Mouse (Mus musculus): ENCODE data around the gene Chrnb1. TPM values are rescaled to one million over a fixed set of nuclear protein-coding genes. Genes with fewer than 3 reads are reported as not detected.
A peak's percentile ranks its signal among the peaks of the same experiment; 100 is the strongest.

The Chrnb1 gene
- 1.3 and 1.7 TPM in 2 replicates for polyA plus RNA-seq (2016; fragmentation: Nextera tagmentation; extraction: Ambion mirVana)

- ATAC-seq (ENCODE audit: low FRiP score, low read depth) = peak; percentile 92
- Histone ChIP-seq H3K9me3 (no peaks in the 10 kb centered on the region), H3K9ac (replicated peaks) (peak within 1 kb of the TSS; percentile 35; the same call in 1 of the 2 replicates), H3K36me3 (no peaks in the 10 kb centered on the region), H3K27me3 (peaks cover 44% of the 10 kb centered on the region), H3K27ac (replicated peaks) (no peak within 1 kb of the TSS; the same call in 1 of the 2 replicates), H3K4me2 (replicated peaks) (peak within 1 kb of the TSS; percentile 74), H3K4me3 (peak within 1 kb of the TSS; percentile 43), H3K4me1 (peaks cover 26% of the 10 kb centered on the region)
- 3% methylated on average over 52 of the region's 52 CpGs for WGBS
These were observed at the start of gene Chrnb1 for GRCm38 (mm10) chr11:69795168-69795982. TSS of gene Chrnb1 (minus strand) at chr11:69795943.

GRCm38 (mm10) chr11:69838714-69839104 lies 43.0 kb upstream of the Chrnb1 start:
- Histone ChIP-seq H3K27ac (replicated peaks) (peak overlapping the region; percentile 93), H3K4me2 (replicated peaks) (peak overlapping the region; percentile 96), H3K9me3 (no peaks in the 10 kb centered on the region), H3K36me3 (peaks cover 3% of the 10 kb centered on the region), H3K27me3 (peaks cover 3% of the 10 kb centered on the region), H3K4me1 (peaks cover 40% of the 10 kb centered on the region), H3K4me3 (peak overlapping the region; percentile 82), H3K9ac (replicated peaks) (peak overlapping the region; percentile 60)
- WGBS = 0% methylated on average over 7 of the region's 7 CpGs
- peak; percentile 3; the same call in 1 of the 2 replicates for ATAC-seq (ENCODE audit: low FRiP score, low read depth)

- ATAC-seq (ENCODE audit: low FRiP score, low read depth) = peak; percentile 86
- peak within 1 kb of the TSS; percentile 82 for H3K4me3 ChIP-seq
- H3K4me2 ChIP-seq (replicated peaks) = peak within 1 kb of the TSS; percentile 96
- peaks cover 42% of the 10 kb centered on the region for H3K4me1 ChIP-seq
- H3K36me3 ChIP-seq = peaks cover 9% of the 10 kb centered on the region
- WGBS = under 1% methylated on average over 34 of the region's 34 CpGs
- peak within 1 kb of the TSS; percentile 93 for H3K27ac ChIP-seq (replicated peaks)
- no peaks in the 10 kb centered on the region for H3K9me3 ChIP-seq
- peaks cover 9% of the 10 kb centered on the region for H3K27me3 ChIP-seq
- H3K9ac ChIP-seq (replicated peaks) = peak within 1 kb of the TSS; percentile 86
These were observed 42.4 kb upstream of the Chrnb1 start, which contains the start of gene Tmem256 for GRCm38 (mm10) chr11:69837952-69838713. TSS of gene Tmem256 (plus strand) at chr11:69838514.

GRCm38 (mm10) chr11:69837604-69837951 lies 41.8 kb upstream of the Chrnb1 start, which contains the start of gene Nlgn2:
TSS of gene Nlgn2 (minus strand) at chr11:69837784.
- peaks cover 42% of the 10 kb centered on the region for H3K4me1 ChIP-seq
- peak within 1 kb of the TSS; percentile 82 for H3K4me3 ChIP-seq
- peak within 1 kb of the TSS; percentile 96 for H3K4me2 ChIP-seq (replicated peaks)
- WGBS = under 1% methylated on average over 32 of the region's 32 CpGs
- no peaks in the 10 kb centered on the region for H3K9me3 ChIP-seq
- peaks cover 9% of the 10 kb centered on the region for H3K27me3 ChIP-seq
- peak; percentile 55 for ATAC-seq (ENCODE audit: low FRiP score, low read depth)
- H3K27ac ChIP-seq (replicated peaks) = peak within 1 kb of the TSS; percentile 93
- peak within 1 kb of the TSS; percentile 86 for H3K9ac ChIP-seq (replicated peaks)
- peaks cover 15% of the 10 kb centered on the region for H3K36me3 ChIP-seq

- WGBS = 1% methylated on average over 51 of the region's 52 CpGs
These were observed 41.2 kb upstream of the Chrnb1 start for GRCm38 (mm10) chr11:69836703-69837576.

GRCm38 (mm10) chr11:69835966-69836335 lies 40.2 kb upstream of the Chrnb1 start:
- Histone ChIP-seq H3K4me2 (replicated peaks) (peak overlapping the region; percentile 96), H3K27ac (replicated peaks) (peak overlapping the region; percentile 93), H3K9me3 (no peaks in the 10 kb centered on the region), H3K36me3 (peaks cover 31% of the 10 kb centered on the region), H3K9ac (replicated peaks) (peak overlapping the region; percentile 86), H3K4me3 (peak overlapping the region; percentile 82), H3K27me3 (peaks cover 9% of the 10 kb centered on the region), H3K4me1 (peaks cover 47% of the 10 kb centered on the region)
- WGBS = 11% methylated on average over 4 of the region's 4 CpGs
- no peak for ATAC-seq (ENCODE audit: low FRiP score, low read depth)

More at GRCm38 (mm10) chr11:69836703-69837576, 41.2 kb upstream of the Chrnb1 start:
- Histone ChIP-seq H3K36me3 (peaks cover 21% of the 10 kb centered on the region), H3K4me2 (replicated peaks) (peak overlapping the region; percentile 96), H3K27ac (replicated peaks) (peak overlapping the region; percentile 93), H3K9ac (replicated peaks) (peak overlapping the region; percentile 86), H3K27me3 (peaks cover 9% of the 10 kb centered on the region), H3K9me3 (no peaks in the 10 kb centered on the region), H3K4me1 (peaks cover 46% of the 10 kb centered on the region), H3K4me3 (peak overlapping the region; percentile 82)
- 0 out of 2 replicates have a peak, but pooled peaks have one; percentile 2 for ATAC-seq (ENCODE audit: low FRiP score, low read depth)

- H3K4me2 ChIP-seq (replicated peaks) = peak overlapping the region; percentile 96
- peak overlapping the region; percentile 86 for H3K9ac ChIP-seq (replicated peaks)
- H3K36me3 ChIP-seq = peaks cover 35% of the 10 kb centered on the region
- WGBS = under 1% methylated on average over 9 of the region's 9 CpGs
- peaks cover 47% of the 10 kb centered on the region for H3K4me1 ChIP-seq
- H3K9me3 ChIP-seq = no peaks in the 10 kb centered on the region
- peaks cover 9% of the 10 kb centered on the region for H3K27me3 ChIP-seq
- no peak for ATAC-seq (ENCODE audit: low FRiP score, low read depth)
- peak overlapping the region; percentile 93 for H3K27ac ChIP-seq (replicated peaks)
- H3K4me3 ChIP-seq = peak overlapping the region; percentile 82
These were observed 39.7 kb upstream of the Chrnb1 start for GRCm38 (mm10) chr11:69835326-69835965.

- no peak for ATAC-seq (ENCODE audit: low FRiP score, low read depth)
- WGBS = 12% methylated on average over 35 of the region's 48 CpGs
- no peaks in the 10 kb centered on the region for H3K9me3 ChIP-seq
- peaks cover 43% of the 10 kb centered on the region for H3K36me3 ChIP-seq
- H3K9ac ChIP-seq (replicated peaks) = peak overlapping the region; percentile 86
- H3K27ac ChIP-seq (replicated peaks) = peak overlapping the region; percentile 44
- H3K4me1 ChIP-seq = peaks cover 47% of the 10 kb centered on the region
- peaks cover 9% of the 10 kb centered on the region for H3K27me3 ChIP-seq
- peak overlapping the region; percentile 96 for H3K4me2 ChIP-seq (replicated peaks)
- H3K4me3 ChIP-seq = peak overlapping the region; percentile 82
These were observed 38.3 kb upstream of the Chrnb1 start for GRCm38 (mm10) chr11:69834001-69834549.

- Histone ChIP-seq H3K4me1 (peaks cover 44% of the 10 kb centered on the region), H3K27me3 (peaks cover 9% of the 10 kb centered on the region), H3K4me2 (replicated peaks) (peak overlapping the region; percentile 96), H3K36me3 (peaks cover 48% of the 10 kb centered on the region), H3K4me3 (peak overlapping the region; percentile 82), H3K9me3 (no peaks in the 10 kb centered on the region), H3K27ac (replicated peaks) (peak overlapping the region; percentile 44; the same call in 1 of the 2 replicates), H3K9ac (replicated peaks) (peak overlapping the region; percentile 86)
- no peak for ATAC-seq (ENCODE audit: low FRiP score, low read depth)
- 60% methylated on average over 8 of the region's 8 CpGs for WGBS
These were observed 37.8 kb upstream of the Chrnb1 start for GRCm38 (mm10) chr11:69833554-69833953.

- WGBS = 68% methylated on average over 5 of the region's 5 CpGs
- H3K27ac ChIP-seq (replicated peaks) = no peak overlapping the region
These were observed 33.1 kb upstream of the Chrnb1 start for GRCm38 (mm10) chr11:69828832-69829231.

More at GRCm38 (mm10) chr11:69828832-69829231, 33.1 kb upstream of the Chrnb1 start:
- Histone ChIP-seq H3K9ac (replicated peaks) (no peak overlapping the region), H3K4me3 (no peak overlapping the region), H3K4me1 (peaks cover 15% of the 10 kb centered on the region), H3K36me3 (peaks cover 93% of the 10 kb centered on the region), H3K4me2 (replicated peaks) (no peak overlapping the region), H3K9me3 (no peaks in the 10 kb centered on the region), H3K27me3 (peaks cover 7% of the 10 kb centered on the region)
- no peak for ATAC-seq (ENCODE audit: low FRiP score, low read depth)

Data from midbrain, embryonic 12.5 days (tissue).